Mouse (Mus musculus): Measurements from ENCODE around the gene Pdzrn4. TPM values are rescaled to one million over a fixed set of nuclear protein-coding genes. Genes with fewer than 3 reads are reported as not detected.
A peak's percentile ranks its signal among the peaks of the same experiment; 100 is the strongest.
"Not testable (repeated sequence)": the region's sequence is repeated elsewhere in the genome, so short reads cannot be mapped to it uniquely, and the experiment has no call there.

The Pdzrn4 gene
- 0.03 TPM in 2 replicates for polyA plus RNA-seq (2015; fragmentation: Nextera tagmentation; extraction: Ambion mirVana)

DNA sequence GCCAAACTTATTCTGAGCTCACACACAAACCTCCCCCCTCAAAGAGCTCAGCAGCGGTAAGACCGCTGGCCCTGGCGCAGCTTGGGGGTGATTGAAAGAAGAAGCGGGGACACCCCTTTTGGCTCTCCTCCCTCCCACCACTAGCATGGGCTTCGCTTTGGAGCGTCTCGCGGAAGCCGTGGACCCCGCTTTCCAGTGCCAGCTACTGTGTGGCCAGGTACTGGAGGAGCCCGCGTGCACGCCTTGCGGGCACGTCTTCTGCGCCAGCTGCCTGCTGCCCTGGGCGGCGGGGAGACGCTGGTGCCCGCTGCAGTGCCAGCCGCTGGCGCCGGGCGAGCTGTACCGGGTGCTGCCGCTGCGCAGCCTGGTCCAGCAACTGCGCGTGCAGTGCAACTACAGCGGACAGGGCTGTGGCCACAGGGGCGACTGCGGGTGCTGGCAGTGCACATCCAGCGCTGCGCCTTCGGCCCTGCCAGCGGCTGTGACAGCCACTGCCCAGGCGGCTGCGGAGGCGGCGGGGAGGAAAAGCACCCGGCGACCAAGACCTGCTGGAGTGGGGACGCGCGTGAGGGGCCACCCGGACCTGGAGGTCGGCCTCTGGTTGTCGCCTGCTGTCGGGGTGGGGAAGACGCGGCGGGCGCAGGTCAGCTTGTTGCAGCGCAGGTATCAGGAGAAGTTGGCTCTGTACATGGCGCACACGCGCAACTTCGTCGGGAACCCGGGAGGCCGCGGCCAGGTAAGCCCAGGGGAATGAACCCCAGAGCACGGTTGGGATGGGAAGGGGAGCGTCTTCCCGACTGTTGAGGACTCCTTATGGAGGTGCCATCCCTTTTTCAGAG, at the start of gene Pdzrn4:
Pdzrn4 (plus strand) TSS at position 112 of the 839 bp plus-strand sequence.
- DNase-seq (no peak), ATAC-seq (ENCODE audit: low read depth) (peak; percentile 41; the same call in 1 of the 2 replicates)
- H3K27me3 ChIP-seq = peaks cover 37% of the 10 kb centered on the region
- H3K36me3 ChIP-seq = no peaks in the 10 kb centered on the region
- H3K4me1 ChIP-seq (replicated peaks) = no peaks in the 10 kb centered on the region
- no peak within 1 kb of the TSS for H3K27ac ChIP-seq
- peak within 1 kb of the TSS; percentile 47 for H3K4me2 ChIP-seq
- 3% methylated on average over 65 of the region's 65 CpGs for WGBS (ENCODE audit: insufficient replicate concordance)
- H3K9me3 ChIP-seq (replicated peaks) = no peaks in the 10 kb centered on the region
- H3K9ac ChIP-seq = no peak within 1 kb of the TSS
- peak within 1 kb of the TSS; percentile 18 for H3K4me3 ChIP-seq (replicated peaks)

DNA sequence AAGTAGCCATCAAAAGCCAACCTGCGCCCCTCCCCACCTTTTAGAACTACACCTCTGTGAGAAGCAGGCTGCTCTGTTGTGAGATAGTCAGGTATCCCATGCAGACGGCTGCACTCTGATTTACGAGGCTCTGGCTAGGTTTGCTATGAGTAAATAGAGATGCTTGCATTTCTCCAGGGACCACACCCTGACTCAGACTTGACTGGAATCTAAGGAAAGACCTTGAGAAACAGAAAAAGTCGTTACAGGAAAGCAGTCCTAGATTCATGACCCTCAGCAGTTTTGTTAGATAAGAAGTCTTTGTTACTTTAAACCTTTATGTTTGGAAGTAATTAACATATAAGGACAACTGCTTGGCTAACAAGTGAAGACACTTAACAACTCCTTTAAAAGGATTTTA, 49.3 kb upstream of the Pdzrn4 start:
- ATAC-seq (ENCODE audit: low read depth) = no peak
- no peaks in the 10 kb centered on the region for H3K36me3 ChIP-seq
- peaks cover 44% of the 10 kb centered on the region for H3K4me1 ChIP-seq (replicated peaks)

DNA sequence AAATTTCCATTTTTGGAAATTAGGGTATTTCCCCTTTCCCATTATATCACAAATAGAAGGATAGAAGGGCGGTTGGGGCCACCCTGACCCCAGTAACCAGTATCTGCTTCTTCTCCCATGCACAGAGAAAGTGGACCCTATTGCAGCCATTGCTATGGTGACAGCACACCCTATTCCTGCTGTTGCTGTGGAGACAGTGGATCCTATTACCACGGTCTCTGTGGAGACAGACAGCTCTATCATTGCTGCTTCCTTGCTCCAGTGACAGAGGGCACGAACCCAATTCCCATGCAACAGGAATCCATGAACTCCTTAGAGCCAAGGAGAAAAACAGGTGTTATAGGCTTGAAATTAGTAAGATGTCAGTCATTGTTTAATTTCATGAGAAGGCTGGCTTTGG, 48.8 kb upstream of the Pdzrn4 start:
- WGBS (ENCODE audit: insufficient replicate concordance) = 40% methylated on average over 3 of the region's 3 CpGs
- Histone ChIP-seq H3K9ac (peak overlapping the region; percentile 19; the same call in 1 of the 2 replicates), H3K27ac (peak overlapping the region; percentile 50), H3K4me1 (replicated peaks) (peaks cover 44% of the 10 kb centered on the region), H3K27me3 (no peaks in the 10 kb centered on the region), H3K9me3 (replicated peaks) (no peaks in the 10 kb centered on the region), H3K36me3 (no peaks in the 10 kb centered on the region), H3K4me2 (peak overlapping the region; percentile 20; the same call in 1 of the 2 replicates), H3K4me3 (replicated peaks) (no peak overlapping the region)
- DNase-seq = no peak
- ATAC-seq (ENCODE audit: low read depth) = no peak

More for the DNA sequence above, 49.3 kb upstream of the Pdzrn4 start:
- no peak for DNase-seq
- no peak overlapping the region for H3K9ac ChIP-seq
- no peak overlapping the region for H3K4me3 ChIP-seq (replicated peaks)
- H3K27me3 ChIP-seq = no peaks in the 10 kb centered on the region
- H3K4me2 ChIP-seq = no peak overlapping the region
- no peak overlapping the region for H3K27ac ChIP-seq
- H3K9me3 ChIP-seq (replicated peaks) = no peaks in the 10 kb centered on the region
- 46% methylated on average over 4 of the region's 4 CpGs for WGBS (ENCODE audit: insufficient replicate concordance)

DNA sequence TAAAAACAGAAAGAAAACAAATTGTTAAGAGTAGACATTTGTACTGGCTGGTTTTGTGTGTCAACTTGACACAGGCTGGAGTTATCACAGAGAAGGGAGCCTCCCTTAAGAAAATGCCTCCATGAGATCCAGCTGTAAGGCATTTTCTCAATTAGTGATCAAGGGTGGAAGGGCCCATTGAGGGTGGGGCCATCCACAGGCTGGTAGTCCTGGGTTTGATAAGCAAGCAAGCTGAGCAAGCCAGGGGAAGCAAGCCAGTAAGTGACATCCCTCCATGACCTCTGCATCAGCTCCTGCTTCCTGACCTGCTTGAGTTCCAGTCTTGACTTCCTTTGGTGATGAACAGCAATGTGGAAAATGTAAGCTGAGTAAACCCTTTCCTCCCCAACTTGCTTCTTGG, 48.2 kb upstream of the Pdzrn4 start:
- Histone ChIP-seq H3K4me3 (replicated peaks) (0 out of 2 replicates have a peak overlapping the region, but pooled peaks have one; percentile 14), H3K4me2 (peak overlapping the region; percentile 46), H3K27ac (peak overlapping the region; percentile 50; the same call in 1 of the 2 replicates), H3K4me1 (replicated peaks) (peaks cover 44% of the 10 kb centered on the region)
- not testable (repeated sequence) for H3K36me3 ChIP-seq; DNase-seq; H3K9me3 ChIP-seq (replicated peaks); H3K27me3 ChIP-seq; H3K9ac ChIP-seq
- peak; percentile 68 for ATAC-seq (ENCODE audit: low read depth)

DNA sequence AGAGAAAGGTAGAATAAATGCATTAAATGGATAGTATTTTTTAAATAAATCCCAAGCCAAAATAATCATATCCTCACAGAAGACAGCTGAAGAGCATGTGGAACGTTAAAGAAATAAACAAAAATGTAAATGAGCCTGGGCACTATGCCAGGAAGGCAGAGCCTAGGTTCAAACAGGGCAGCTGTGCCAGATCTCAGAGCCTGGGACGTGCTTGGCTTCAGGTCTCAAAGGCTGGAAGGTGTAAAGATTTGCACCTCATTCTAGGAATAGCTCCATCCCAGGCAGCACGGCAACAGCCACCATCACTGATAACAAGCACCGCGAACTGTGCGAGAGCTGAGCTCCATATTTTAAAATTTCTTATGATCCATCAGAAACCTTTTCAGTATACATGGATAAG, 32.5 kb upstream of the Pdzrn4 start:
- H3K4me3 ChIP-seq (replicated peaks) = no peak overlapping the region
- DNase-seq (no peak), ATAC-seq (ENCODE audit: low read depth) (no peak)
- H3K9ac ChIP-seq = no peak overlapping the region
- H3K36me3 ChIP-seq = no peaks in the 10 kb centered on the region
- no peaks in the 10 kb centered on the region for H3K4me1 ChIP-seq (replicated peaks)
- WGBS (ENCODE audit: insufficient replicate concordance) = 56% methylated on average over 6 of the region's 6 CpGs
- no peak overlapping the region for H3K4me2 ChIP-seq
- no peaks in the 10 kb centered on the region for H3K9me3 ChIP-seq (replicated peaks)
- H3K27me3 ChIP-seq = no peaks in the 10 kb centered on the region
- no peak overlapping the region for H3K27ac ChIP-seq

DNA sequence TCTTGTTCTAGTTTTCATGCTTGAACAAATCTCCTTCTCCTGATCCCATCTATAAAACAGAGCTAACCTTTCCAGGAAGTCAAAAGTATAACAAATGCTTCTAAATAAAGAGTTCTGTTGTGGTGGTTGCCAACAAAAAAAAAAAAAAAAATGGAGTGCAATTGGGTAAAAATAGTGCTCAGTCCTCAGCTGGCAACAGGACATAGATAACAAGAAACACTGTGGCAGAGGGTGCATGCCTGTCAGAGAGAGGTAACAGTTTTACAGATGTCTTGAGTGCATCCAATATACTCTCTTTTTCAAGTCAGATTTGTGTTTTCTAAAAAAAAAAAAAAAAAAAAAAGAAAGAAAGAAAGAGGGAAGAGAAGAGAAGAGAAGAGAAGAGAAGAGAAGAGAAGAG, 32.1 kb upstream of the Pdzrn4 start:
- no peaks in the 10 kb centered on the region for H3K36me3 ChIP-seq
- no peak overlapping the region for H3K27ac ChIP-seq
- DNase-seq (no peak), ATAC-seq (ENCODE audit: low read depth) (no peak)
- H3K9me3 ChIP-seq (replicated peaks) = no peaks in the 10 kb centered on the region
- no peaks in the 10 kb centered on the region for H3K4me1 ChIP-seq (replicated peaks)
- H3K4me2 ChIP-seq = no peak overlapping the region
- H3K4me3 ChIP-seq (replicated peaks) = no peak overlapping the region
- H3K9ac ChIP-seq = no peak overlapping the region
- no peaks in the 10 kb centered on the region for H3K27me3 ChIP-seq

DNA sequence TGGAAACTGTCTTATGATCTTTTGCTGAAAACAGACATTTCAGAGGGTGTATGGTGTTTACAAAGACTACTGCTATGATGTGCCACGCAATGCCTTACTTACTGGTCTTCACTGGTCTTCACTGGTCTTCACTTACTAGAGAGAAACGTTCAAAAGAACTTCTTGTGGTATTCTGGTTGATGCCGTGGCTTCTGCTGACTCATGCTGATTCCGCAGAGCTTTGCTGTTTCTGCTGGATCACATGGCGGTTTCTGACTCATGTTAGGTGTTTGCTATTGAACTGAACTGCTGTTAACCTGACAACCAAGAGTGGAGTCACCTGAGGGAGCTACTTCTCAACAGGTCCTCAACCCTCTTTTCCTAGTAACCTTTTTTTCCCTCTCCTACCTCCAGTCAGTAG, 1.9 kb upstream of the Pdzrn4 start:
- Histone ChIP-seq H3K4me3 (replicated peaks) (no peak overlapping the region), H3K9me3 (replicated peaks) (no peaks in the 10 kb centered on the region), H3K27ac (no peak overlapping the region), H3K36me3 (no peaks in the 10 kb centered on the region), H3K27me3 (peaks cover 37% of the 10 kb centered on the region), H3K9ac (no peak overlapping the region), H3K4me1 (replicated peaks) (no peaks in the 10 kb centered on the region), H3K4me2 (no peak overlapping the region)
- ATAC-seq (ENCODE audit: low read depth) = no peak
- 50% methylated on average over 5 of the region's 5 CpGs for WGBS (ENCODE audit: insufficient replicate concordance)
- DNase-seq = no peak

DNA sequence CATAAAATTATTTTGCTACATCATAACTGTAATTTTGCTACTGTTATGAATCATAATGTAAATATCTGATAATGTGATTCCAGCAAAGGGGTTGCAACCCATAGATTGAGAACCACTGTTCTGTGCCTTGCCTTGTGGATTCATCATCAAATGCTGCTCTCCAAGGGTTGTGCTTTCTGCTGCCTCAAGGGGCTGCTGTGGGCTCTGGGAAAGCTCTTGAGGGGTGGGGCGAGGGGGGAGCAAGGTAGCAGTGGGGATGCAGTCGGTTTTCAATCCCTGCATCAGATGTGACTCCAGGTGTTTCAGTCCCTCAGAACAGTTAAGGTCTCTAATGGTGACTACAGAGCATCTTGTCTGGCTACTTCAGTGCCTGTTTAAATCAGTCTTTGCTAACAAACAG, 2.1 kb downstream of the Pdzrn4 start:
- Histone ChIP-seq H3K27me3 (peaks cover 37% of the 10 kb centered on the region), H3K4me2 (no peak overlapping the region), H3K4me3 (replicated peaks) (no peak overlapping the region), H3K9me3 (replicated peaks) (no peaks in the 10 kb centered on the region), H3K9ac (no peak overlapping the region), H3K4me1 (replicated peaks) (no peaks in the 10 kb centered on the region), H3K27ac (no peak overlapping the region), H3K36me3 (no peaks in the 10 kb centered on the region)
- DNase-seq (no peak), ATAC-seq (ENCODE audit: low read depth) (no peak)
- 33% methylated on average over 2 of the region's 2 CpGs for WGBS (ENCODE audit: insufficient replicate concordance)

DNA sequence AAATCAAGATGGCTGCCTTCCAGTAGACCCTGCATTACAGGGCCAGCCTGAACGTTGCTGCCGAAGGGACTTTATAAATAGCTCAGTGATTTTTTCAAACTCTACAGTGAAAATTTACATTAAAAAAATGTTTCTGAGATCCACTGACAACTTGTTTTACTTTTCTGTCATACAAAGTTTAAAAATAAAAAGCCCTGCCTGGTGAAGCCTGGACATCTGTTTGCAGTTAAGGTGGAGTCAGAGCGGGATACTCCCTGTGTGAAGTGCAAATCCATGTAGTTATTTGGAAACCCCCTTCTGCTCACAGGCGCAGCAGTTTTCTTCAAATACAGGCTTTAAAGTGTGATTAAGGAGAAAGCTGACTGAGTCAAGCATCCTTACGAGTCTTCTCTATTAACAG, 2.6 kb downstream of the Pdzrn4 start:
- Histone ChIP-seq H3K27me3 (peaks cover 37% of the 10 kb centered on the region), H3K36me3 (no peaks in the 10 kb centered on the region), H3K4me2 (no peak overlapping the region), H3K9me3 (replicated peaks) (no peaks in the 10 kb centered on the region), H3K4me1 (replicated peaks) (no peaks in the 10 kb centered on the region), H3K9ac (no peak overlapping the region), H3K27ac (no peak overlapping the region), H3K4me3 (replicated peaks) (no peak overlapping the region)
- 70% methylated on average over 5 of the region's 5 CpGs for WGBS (ENCODE audit: insufficient replicate concordance)
- DNase-seq = no peak
- ATAC-seq (ENCODE audit: low read depth) = no peak

DNA sequence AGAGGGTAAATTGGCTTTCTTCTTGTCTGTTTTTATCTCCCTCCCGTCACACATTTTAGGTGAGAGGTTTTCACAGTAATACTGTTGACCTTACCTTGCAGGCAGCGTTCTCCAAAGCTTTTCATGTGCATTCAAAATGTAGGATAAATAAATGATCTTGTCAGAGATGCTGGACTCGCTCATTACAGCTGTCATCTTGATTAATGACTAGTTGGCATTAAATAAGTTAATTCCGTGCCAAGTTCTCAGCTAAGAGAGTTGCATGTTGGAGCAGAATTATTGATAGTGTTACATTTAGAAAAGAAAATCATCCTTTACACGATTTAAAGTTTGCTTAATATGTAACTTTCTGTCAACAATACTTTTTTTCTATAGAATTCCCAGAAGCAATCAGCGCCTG, 4.9 kb downstream of the Pdzrn4 start:
- no peak overlapping the region for H3K4me2 ChIP-seq
- no peaks in the 10 kb centered on the region for H3K9me3 ChIP-seq (replicated peaks)
- H3K4me1 ChIP-seq (replicated peaks) = no peaks in the 10 kb centered on the region
- H3K4me3 ChIP-seq (replicated peaks) = no peak overlapping the region
- DNase-seq (no peak), ATAC-seq (ENCODE audit: low read depth) (no peak)
- H3K9ac ChIP-seq = no peak overlapping the region
- WGBS (ENCODE audit: insufficient replicate concordance) = 57% methylated on average over 6 of the region's 6 CpGs
- no peak overlapping the region for H3K27ac ChIP-seq
- peaks cover 24% of the 10 kb centered on the region for H3K27me3 ChIP-seq
- H3K36me3 ChIP-seq = no peaks in the 10 kb centered on the region

DNA sequence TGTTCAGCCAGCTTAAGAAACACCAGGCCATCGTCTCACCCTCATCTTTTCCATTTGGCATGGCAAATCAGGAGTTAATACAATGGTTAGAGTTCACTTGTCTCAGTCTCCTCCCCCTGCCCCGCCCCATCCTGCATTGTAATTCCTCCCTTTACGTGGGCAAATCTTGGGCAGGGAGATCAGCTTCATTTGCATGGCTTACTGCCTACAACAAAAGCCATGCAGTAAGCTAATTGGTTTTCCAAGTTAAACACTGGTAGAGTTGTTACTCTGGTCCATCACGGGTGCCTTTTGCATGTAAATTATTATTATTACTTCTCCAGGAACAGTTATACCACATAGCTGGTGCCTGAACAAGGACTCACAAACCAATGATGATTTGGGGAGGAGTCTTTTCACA, 18.6 kb downstream of the Pdzrn4 start:
- WGBS (ENCODE audit: insufficient replicate concordance) = 20% methylated on average over 4 of the region's 4 CpGs
- ATAC-seq (ENCODE audit: low read depth) (no peak), DNase-seq (no peak)
- Histone ChIP-seq H3K27ac (no peak overlapping the region), H3K9me3 (replicated peaks) (no peaks in the 10 kb centered on the region), H3K4me3 (replicated peaks) (no peak overlapping the region), H3K4me2 (no peak overlapping the region), H3K27me3 (no peaks in the 10 kb centered on the region), H3K36me3 (no peaks in the 10 kb centered on the region), H3K4me1 (replicated peaks) (no peaks in the 10 kb centered on the region), H3K9ac (no peak overlapping the region)

DNA sequence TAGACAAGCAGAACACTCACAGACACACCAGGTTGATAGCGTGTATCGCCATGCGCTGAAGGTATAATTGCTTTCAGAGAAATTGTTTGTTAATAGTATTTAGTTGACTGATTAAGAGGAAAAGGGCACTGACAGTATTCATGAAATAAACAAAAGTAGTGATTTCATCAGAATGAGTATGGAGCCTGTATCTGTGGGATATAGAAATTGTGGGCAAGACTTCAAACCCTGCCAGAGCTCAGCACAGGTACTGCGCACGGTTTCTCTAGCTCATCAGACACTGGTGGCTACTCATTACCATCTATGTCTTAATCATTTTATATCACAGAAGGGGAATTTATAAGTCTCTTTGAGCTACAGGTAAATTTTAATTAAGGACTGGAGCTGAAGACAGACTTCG, 19.5 kb downstream of the Pdzrn4 start:
- DNase-seq = no peak
- Histone ChIP-seq H3K4me1 (replicated peaks) (no peaks in the 10 kb centered on the region), H3K27ac (no peak overlapping the region), H3K9me3 (replicated peaks) (no peaks in the 10 kb centered on the region), H3K27me3 (no peaks in the 10 kb centered on the region), H3K36me3 (no peaks in the 10 kb centered on the region), H3K4me2 (no peak overlapping the region), H3K4me3 (replicated peaks) (no peak overlapping the region), H3K9ac (no peak overlapping the region)
- WGBS (ENCODE audit: insufficient replicate concordance) = 79% methylated on average over 6 of the region's 6 CpGs
- no peak for ATAC-seq (ENCODE audit: low read depth)

Data from liver, embryonic 13.5 days (tissue).